Mouse (Mus musculus): ENCODE data around the gene Prg3.

GRCm38 (mm10) chr2:84962906-84963507 is 25.0 kb upstream of the Prg3 start:
- TF ChIP-seq CTCF (IDR thresholded peaks at IDR 0.05; ENCODE audit: insufficient read depth, low read length): no peak
- no peak for TF ChIP-seq POLR2A (IDR thresholded peaks at IDR 0.05; ENCODE audit: borderline replicate concordance, extremely low read depth, low read depth, low read length)
